Mouse (Mus musculus): ENCODE measurements around the gene Lsm14b.

Lsm14b gene

GRCm38 (mm10) chr2:180063338-180064131 lies 38.7 kb downstream of the Lsm14b start:
- no peak for DNase-seq (ENCODE audit: low spot score in 2 of 2)

- no peak for DNase-seq (ENCODE audit: low spot score in 2 of 2)
Measured at GRCm38 (mm10) chr2:180069770-180070480, 45.1 kb downstream of the Lsm14b start.

GRCm38 (mm10) chr2:180070481-180071453 lies 46.0 kb downstream of the Lsm14b start, which contains the start of gene Mtg2:
Gene Mtg2 (plus strand): TSS chr2:180070588.
- peak; percentile 92 to 93 for DNase-seq (ENCODE audit: low spot score in 2 of 2)

- no peak for DNase-seq (ENCODE audit: low spot score in 2 of 2)
Measured at GRCm38 (mm10) chr2:180071671-180072070, 46.9 kb downstream of the Lsm14b start.

- no peak for DNase-seq (ENCODE audit: low spot score in 2 of 2)
Measured at GRCm38 (mm10) chr2:180072886-180073285, 48.1 kb downstream of the Lsm14b start.

GRCm38 (mm10) chr2:180077622-180078021 lies 52.8 kb downstream of the Lsm14b start:
- no peak for DNase-seq (ENCODE audit: low spot score in 2 of 2)

GRCm38 (mm10) chr2:180080680-180081079 lies 55.9 kb downstream of the Lsm14b start:
- no peak for DNase-seq (ENCODE audit: low spot score in 2 of 2)

- DNase-seq (ENCODE audit: low spot score in 2 of 2), result no peak
Measured at GRCm38 (mm10) chr2:180083063-180083462, 58.3 kb downstream of the Lsm14b start.

GRCm38 (mm10) chr2:180084565-180084964 lies 59.8 kb downstream of the Lsm14b start:
- no peak for DNase-seq (ENCODE audit: low spot score in 2 of 2)

Data from frontal cortex, postnatal 25 days (tissue).